Mouse (Mus musculus): ENCODE results near the gene Elp4. TPM values are rescaled to one million over a fixed set of nuclear protein-coding genes. Genes with fewer than 3 reads are reported as not detected.

Elp4 gene
- polyA plus RNA-seq, 1 experiment = 1.4 TPM

DNA sequence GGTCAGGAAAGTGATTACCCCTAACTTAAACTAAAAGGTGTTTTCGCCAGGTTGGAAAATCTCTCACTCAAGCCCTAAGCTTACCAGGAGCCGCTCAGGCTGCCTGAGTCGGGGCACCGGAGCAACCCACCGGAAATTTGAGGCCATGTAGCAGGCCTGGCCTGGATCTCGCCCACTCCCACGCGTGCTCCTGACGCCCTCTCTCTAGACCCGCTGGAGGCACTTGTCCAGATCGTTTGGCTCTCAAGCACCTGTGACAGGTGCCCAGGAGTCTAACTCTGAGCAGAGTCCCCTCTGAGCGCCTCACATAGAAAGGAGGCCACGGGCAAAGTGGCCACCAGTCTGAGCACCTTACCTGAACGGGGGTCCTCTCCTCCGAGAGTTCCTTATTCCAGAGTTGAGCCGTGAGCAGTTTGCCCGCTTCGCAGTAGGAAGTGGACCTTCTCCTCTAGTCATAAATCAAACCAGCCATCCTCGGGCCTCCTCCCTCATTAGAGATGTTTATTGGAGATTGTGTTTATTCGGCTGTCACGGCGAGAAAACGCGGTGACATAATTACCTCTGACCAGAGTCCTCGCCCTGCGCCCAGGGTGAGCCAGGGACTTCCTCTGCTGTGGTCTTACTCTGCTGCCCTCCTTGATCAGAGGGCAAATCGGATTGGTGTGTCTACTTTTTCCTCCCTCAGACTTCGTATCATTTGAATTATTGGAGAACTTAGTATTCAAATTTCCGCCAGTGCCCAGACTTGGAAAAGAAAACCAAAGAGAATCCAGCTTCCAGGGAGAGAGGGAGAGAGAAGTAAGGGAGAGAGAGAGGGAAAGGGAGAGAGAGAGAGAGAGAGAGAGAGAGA, 234.3 kb downstream of the Elp4 start:
- Histone ChIP-seq H3K36me3 (replicated peaks; ENCODE audit: low read length) (no peaks in the 10 kb centered on the region), H3K4me1 (peaks cover 69% of the 10 kb centered on the region), H3K4me3 (replicated peaks) (no peak overlapping the region), H3K9me3 (peaks cover 22% of the 10 kb centered on the region), H3K27me3 (replicated peaks) (peaks cover 100% of the 10 kb centered on the region)
- no peak for TF ChIP-seq GATA1 (IDR thresholded peaks at IDR 0.05; ENCODE audit: borderline replicate concordance, low read length)
- no peak for TF ChIP-seq FLI1 (IDR thresholded peaks at IDR 0.05; ENCODE audit: low read length)

DNA sequence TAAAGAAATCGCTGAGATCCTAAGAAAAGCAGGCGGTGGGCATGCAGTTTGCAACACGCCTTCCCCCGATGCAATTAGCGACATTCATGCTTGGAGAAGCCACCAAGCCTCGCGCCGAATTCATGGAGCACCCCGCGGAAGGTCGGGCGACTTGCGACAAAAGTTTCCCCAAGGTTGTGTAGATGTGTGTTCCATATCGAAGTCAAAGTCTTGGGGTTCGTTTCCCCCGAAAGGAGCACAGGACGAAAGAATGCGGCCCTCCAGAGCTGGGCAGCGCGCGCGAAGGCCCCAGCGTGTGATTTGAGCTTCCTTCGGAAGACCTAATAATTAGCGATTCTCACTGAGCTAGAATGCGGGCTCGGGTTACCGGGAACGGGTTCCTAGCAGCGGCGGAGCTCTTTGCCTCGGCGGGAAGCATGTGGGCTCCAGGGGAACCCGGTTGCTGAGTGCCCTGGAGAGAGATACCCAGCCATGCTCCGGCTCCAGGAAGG, 234.9 kb downstream of the Elp4 start:
- H3K4me1 ChIP-seq = peaks cover 63% of the 10 kb centered on the region
- TF ChIP-seq FLI1 (IDR thresholded peaks at IDR 0.05; ENCODE audit: low read length) = no peak
- no peak for TF ChIP-seq GATA1 (IDR thresholded peaks at IDR 0.05; ENCODE audit: borderline replicate concordance, low read length)
- peaks cover 100% of the 10 kb centered on the region for H3K27me3 ChIP-seq (replicated peaks)
- peaks cover 22% of the 10 kb centered on the region for H3K9me3 ChIP-seq
- no peaks in the 10 kb centered on the region for H3K36me3 ChIP-seq (replicated peaks; ENCODE audit: low read length)
- H3K4me3 ChIP-seq (replicated peaks) = no peak overlapping the region

- Histone ChIP-seq H3K4me1 (peaks cover 54% of the 10 kb centered on the region), H3K4me3 (replicated peaks) (peak within 1 kb of the TSS; percentile 56), H3K36me3 (replicated peaks; ENCODE audit: low read length) (no peaks in the 10 kb centered on the region), H3K9me3 (peaks cover 23% of the 10 kb centered on the region), H3K27me3 (replicated peaks) (peaks cover 100% of the 10 kb centered on the region)
- TF ChIP-seq FLI1 (IDR thresholded peaks at IDR 0.05; ENCODE audit: low read length) (no peak), GATA1 (IDR thresholded peaks at IDR 0.05; ENCODE audit: borderline replicate concordance, low read length) (no peak)
Observed at GRCm38 (mm10) chr2:105668271-105669270, 235.8 kb downstream of the Elp4 start, which contains the start of gene Pax6. Pax6 (plus strand) TSS chr2:105668900.

GRCm38 (mm10) chr2:105667626-105667950, 236.8 kb downstream of the Elp4 start:
- H3K36me3 ChIP-seq (replicated peaks; ENCODE audit: low read length) = no peaks in the 10 kb centered on the region
- H3K4me1 ChIP-seq = peaks cover 49% of the 10 kb centered on the region
- H3K9me3 ChIP-seq = peaks cover 27% of the 10 kb centered on the region
- peak overlapping the region; percentile 46 for H3K4me3 ChIP-seq (replicated peaks)
- peaks cover 100% of the 10 kb centered on the region for H3K27me3 ChIP-seq (replicated peaks)
- no peak for TF ChIP-seq FLI1 (IDR thresholded peaks at IDR 0.05; ENCODE audit: low read length)
- no peak for TF ChIP-seq GATA1 (IDR thresholded peaks at IDR 0.05; ENCODE audit: borderline replicate concordance, low read length)

GRCm38 (mm10) chr2:105666763-105667625, 237.4 kb downstream of the Elp4 start:
- no peak overlapping the region for H3K4me3 ChIP-seq (replicated peaks)
- peaks cover 100% of the 10 kb centered on the region for H3K27me3 ChIP-seq (replicated peaks)
- H3K36me3 ChIP-seq (replicated peaks; ENCODE audit: low read length) = no peaks in the 10 kb centered on the region
- H3K4me1 ChIP-seq = peaks cover 43% of the 10 kb centered on the region
- peaks cover 27% of the 10 kb centered on the region for H3K9me3 ChIP-seq
- TF ChIP-seq FLI1 (IDR thresholded peaks at IDR 0.05; ENCODE audit: low read length) (no peak), GATA1 (IDR thresholded peaks at IDR 0.05; ENCODE audit: borderline replicate concordance, low read length) (no peak)

DNA sequence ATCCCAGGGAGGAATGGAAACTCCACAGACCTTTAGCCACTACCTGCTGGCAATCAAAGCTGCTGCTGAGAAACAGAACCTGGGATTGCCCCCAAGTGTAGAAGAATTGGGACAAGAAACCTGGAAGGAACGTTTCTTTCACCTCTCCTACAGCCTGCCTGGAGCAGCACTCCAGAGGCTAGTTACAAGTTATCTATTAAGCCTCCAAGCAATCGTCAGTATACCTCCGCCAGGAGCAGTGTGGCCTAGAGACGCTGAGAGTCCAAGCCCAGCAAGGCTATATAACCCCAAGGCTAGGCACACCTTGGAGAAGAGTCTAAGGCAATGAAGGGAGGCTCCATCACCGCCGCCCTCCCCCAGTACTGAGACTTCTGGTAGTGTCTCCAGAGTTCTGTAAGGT, 238.0 kb downstream of the Elp4 start:
- Histone ChIP-seq H3K4me3 (replicated peaks) (no peak overlapping the region), H3K9me3 (peaks cover 27% of the 10 kb centered on the region), H3K4me1 (peaks cover 42% of the 10 kb centered on the region), H3K36me3 (replicated peaks; ENCODE audit: low read length) (no peaks in the 10 kb centered on the region), H3K27me3 (replicated peaks) (peaks cover 100% of the 10 kb centered on the region)
- TF ChIP-seq GATA1 (IDR thresholded peaks at IDR 0.05; ENCODE audit: borderline replicate concordance, low read length) = no peak
- TF ChIP-seq FLI1 (IDR thresholded peaks at IDR 0.05; ENCODE audit: low read length) = no peak

- no peak overlapping the region for H3K4me3 ChIP-seq (replicated peaks)
- no peak for TF ChIP-seq GATA1 (IDR thresholded peaks at IDR 0.05; ENCODE audit: borderline replicate concordance, low read length)
- TF ChIP-seq FLI1 (IDR thresholded peaks at IDR 0.05; ENCODE audit: low read length) = no peak
- peaks cover 27% of the 10 kb centered on the region for H3K9me3 ChIP-seq
Observed at GRCm38 (mm10) chr2:105665491-105666250, 238.7 kb downstream of the Elp4 start.

GRCm38 (mm10) chr2:105664996-105665395, 239.4 kb downstream of the Elp4 start:
- TF ChIP-seq GATA1 (IDR thresholded peaks at IDR 0.05; ENCODE audit: borderline replicate concordance, low read length) = no peak
- no peak for TF ChIP-seq FLI1 (IDR thresholded peaks at IDR 0.05; ENCODE audit: low read length)
- Histone ChIP-seq H3K27me3 (replicated peaks) (peaks cover 100% of the 10 kb centered on the region), H3K4me3 (replicated peaks) (no peak overlapping the region), H3K4me1 (peaks cover 46% of the 10 kb centered on the region), H3K9me3 (peaks cover 27% of the 10 kb centered on the region), H3K36me3 (replicated peaks; ENCODE audit: low read length) (no peaks in the 10 kb centered on the region)

More at GRCm38 (mm10) chr2:105665491-105666250, 238.7 kb downstream of the Elp4 start:
- peaks cover 46% of the 10 kb centered on the region for H3K4me1 ChIP-seq
- H3K36me3 ChIP-seq (replicated peaks; ENCODE audit: low read length) = no peaks in the 10 kb centered on the region
- H3K27me3 ChIP-seq (replicated peaks) = peaks cover 100% of the 10 kb centered on the region

Measured in megakaryocyte, embryonic 14.5 days (primary cell).